Mouse (Mus musculus) kidney, postnatal 0 days (tissue): Measurements from ENCODE around the gene Relch. TPM values are rescaled to one million over a fixed set of nuclear protein-coding genes. Genes with fewer than 3 reads are reported as not detected.

Source experiments
- ATAC-seq: fragments of 200-750 bp; cut with Nextera tagmentation; replicated peaks from 2 replicates; pipeline ENCODE4 v1.8.0; 2017; ENCODE audit warnings: low read depth, moderate number of reproducible peaks, moderate TSS enrichment, moderate library complexity; ENCODE audit not compliant: low FRiP score
- DNase-seq: peaks from one replicate; pipeline ENCODE4 v3.0.0-alpha.2; 2016; ENCODE audit warnings: low spot score
- H3K27ac ChIP-seq: fragments of 300-500 bp; sonication (generic); 2 replicates; pipeline ENCODE4 v1.5.1; 2014; ENCODE audit warnings: mild to moderate bottlenecking
- H3K27me3 ChIP-seq: fragments of 300-500 bp; sonication (generic); 2 replicates; pipeline ENCODE4 v1.6.1; 2014; ENCODE audit warnings: low read length, mixed read lengths; ENCODE audit not compliant: insufficient read depth
- H3K36me3 ChIP-seq: fragments of 300-500 bp; sonication (generic); 2 replicates; pipeline ENCODE4 v1.6.1; 2014; ENCODE audit warnings: low read length, mixed read lengths; ENCODE audit not compliant: insufficient read depth
- H3K4me1 ChIP-seq: fragments of 300-500 bp; sonication (generic); replicated peaks from 2 replicates; pipeline ENCODE4 v1.6.1; 2014; ENCODE audit warnings: antibody characterized with exemption, low read length, mixed read lengths; ENCODE audit not compliant: insufficient read depth
- H3K4me2 ChIP-seq: fragments of 300-500 bp; sonication (generic); 2 replicates; pipeline ENCODE4 v1.6.1; 2014; ENCODE audit warnings: mild to moderate bottlenecking, low read length, moderate library complexity, mixed read lengths
- H3K4me3 ChIP-seq: fragments of 300-500 bp; sonication (generic); replicated peaks from 2 replicates; pipeline ENCODE4 v1.5.1; 2014; ENCODE audit warnings: low read depth, low read length
- H3K9ac ChIP-seq: fragments of 300-500 bp; sonication (generic); 2 replicates; pipeline ENCODE4 v1.6.1; 2014; ENCODE audit warnings: low read depth, low read length
- H3K9me3 ChIP-seq: fragments of 300-500 bp; sonication (generic); replicated peaks from 2 replicates; pipeline ENCODE4 v1.6.1; 2016; ENCODE audit warnings: low read length, inconsistent platforms, mixed read lengths
- CTCF ChIP-seq: IDR thresholded peaks from 2 replicates; pipeline ENCODE4 v1.5.1; 2016; ENCODE audit warnings: antibody characterized with exemption, low read depth, mild to moderate bottlenecking, moderate library complexity
- WGBS: fragments of 180-500 bp; shearing (Covaris S2); extraction: QIAGEN DNeasy Blood & Tissue Kit; methylation state at CpG from one replicate; pipeline ENCODE4 v1.1.7; 2014; 5-methylcytosine and 5-hydroxymethylcytosine counted together
- polyA plus RNA-seq: library from polyadenylated mRNA; unstranded; fragments of >200 nt; fragmentation: Nextera tagmentation; extraction: Ambion mirVana; gene quantifications from 2 replicates; pipeline ENCODE4 v1.2.1, GENCODE M21; 2015

The Relch gene
- polyA plus RNA-seq, 1 experiment from 2014 or later, result 21.8 TPM

DNA sequence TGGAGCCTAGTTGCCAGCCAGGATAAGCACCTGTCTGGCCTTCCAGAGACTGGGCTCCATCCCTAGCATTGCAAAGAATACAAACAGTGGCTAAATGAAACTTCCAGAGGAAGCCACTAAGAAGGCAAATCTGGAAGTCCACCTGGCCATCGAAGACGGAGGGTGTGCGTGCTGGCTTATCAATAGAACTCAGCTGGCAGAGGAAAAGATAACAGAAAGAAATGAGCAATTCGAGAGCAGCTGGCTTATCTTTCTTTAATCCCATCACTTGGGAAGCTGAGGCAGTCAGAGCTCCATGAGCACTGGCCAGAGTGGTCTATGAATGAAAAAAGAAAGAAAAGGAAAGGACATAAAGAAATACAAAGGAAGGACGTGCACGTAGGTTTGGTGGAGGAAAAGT lies 136.9 kb downstream of the Relch start:
- Histone ChIP-seq H3K36me3 (no peaks in the 10 kb centered on the region), H3K27me3 (no peaks in the 10 kb centered on the region), H3K9ac (no peak overlapping the region), H3K4me1 (no peaks in the 10 kb centered on the region), H3K4me3 (no peak overlapping the region), H3K4me2 (no peak overlapping the region), H3K9me3 (no peaks in the 10 kb centered on the region), H3K27ac (no peak overlapping the region)
- no peak for DNase-seq
- no peak for ATAC-seq
- 91% methylated on average over 6 of the region's 6 CpGs for WGBS
- TF ChIP-seq CTCF, result no peak

DNA sequence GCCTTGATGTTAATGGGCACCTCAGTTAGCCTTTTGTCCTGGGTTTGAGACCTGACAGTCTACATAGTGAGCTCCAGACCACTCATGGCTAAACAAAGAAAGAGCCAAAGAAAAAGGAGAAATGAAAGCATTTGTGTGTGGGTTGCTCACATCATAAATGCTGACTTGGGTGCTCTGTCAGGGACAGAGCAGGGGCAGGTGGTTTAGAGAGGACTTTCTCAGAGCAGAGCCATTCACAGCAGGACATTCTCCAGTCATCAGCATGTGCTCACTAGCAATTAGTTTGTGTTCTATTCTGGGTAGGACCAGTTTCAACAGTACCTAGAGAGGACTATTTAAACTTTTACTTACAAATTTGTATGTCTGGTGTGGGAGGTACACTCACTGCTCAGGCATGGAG lies 137.6 kb downstream of the Relch start:
- DNase-seq, result no peak
- Histone ChIP-seq H3K9ac (no peak overlapping the region), H3K4me2 (no peak overlapping the region), H3K27me3 (no peaks in the 10 kb centered on the region), H3K36me3 (no peaks in the 10 kb centered on the region), H3K4me1 (no peaks in the 10 kb centered on the region), H3K4me3 (no peak overlapping the region), H3K27ac (no peak overlapping the region), H3K9me3 (no peaks in the 10 kb centered on the region)
- no peak for ATAC-seq
- no peak for TF ChIP-seq CTCF

DNA sequence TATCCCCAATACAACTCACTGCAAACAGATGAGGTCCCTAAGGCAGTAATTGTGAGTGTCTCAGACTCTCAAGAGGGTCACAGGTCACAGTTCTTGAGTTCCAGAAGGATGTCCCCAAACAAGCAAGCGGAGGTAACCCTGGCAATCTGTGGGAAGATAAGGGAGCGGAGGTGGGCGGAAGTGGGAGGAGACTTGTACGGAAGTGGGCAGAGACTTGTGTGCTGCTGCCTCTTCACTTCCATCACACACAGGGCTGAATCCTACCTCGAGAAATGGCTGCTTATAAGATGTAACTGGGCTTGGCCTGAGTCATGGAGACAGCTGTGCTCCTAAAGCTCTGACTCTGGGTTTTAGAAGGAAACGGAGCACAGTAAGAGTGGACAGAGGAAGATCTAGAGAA lies 139.3 kb downstream of the Relch start:
- no peak for ATAC-seq
- Histone ChIP-seq H3K4me3 (no peak overlapping the region), H3K27me3 (no peaks in the 10 kb centered on the region), H3K9me3 (no peaks in the 10 kb centered on the region), H3K27ac (no peak overlapping the region), H3K9ac (no peak overlapping the region), H3K36me3 (no peaks in the 10 kb centered on the region), H3K4me2 (no peak overlapping the region), H3K4me1 (no peaks in the 10 kb centered on the region)
- no peak for TF ChIP-seq CTCF
- no peak for DNase-seq
- 64% methylated on average over 6 of the region's 6 CpGs for WGBS

DNA sequence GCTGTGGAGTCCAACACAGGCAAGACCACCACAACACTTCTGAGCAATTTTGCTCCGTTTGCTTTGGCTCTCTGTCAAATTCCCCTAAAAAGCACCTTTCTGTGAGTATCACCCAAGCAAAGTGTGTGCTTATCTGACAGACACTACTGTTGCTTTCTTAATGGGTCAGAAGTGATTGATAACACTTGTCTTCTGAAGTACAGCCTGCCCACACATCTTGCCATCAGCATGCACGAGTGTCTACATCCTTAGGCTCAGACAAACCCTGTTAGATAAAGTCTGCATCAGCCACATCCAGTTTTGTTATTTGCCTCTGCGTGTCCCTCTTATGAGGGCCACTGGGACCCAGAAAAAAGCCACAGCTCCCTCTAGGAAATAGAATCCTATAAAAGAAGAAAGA lies 140.6 kb downstream of the Relch start:
- Histone ChIP-seq H3K4me1 (no peaks in the 10 kb centered on the region), H3K27me3 (no peaks in the 10 kb centered on the region), H3K36me3 (no peaks in the 10 kb centered on the region), H3K9me3 (no peaks in the 10 kb centered on the region), H3K27ac (no peak overlapping the region), H3K9ac (no peak overlapping the region), H3K4me3 (no peak overlapping the region), H3K4me2 (no peak overlapping the region)
- ATAC-seq (no peak), DNase-seq (no peak)
- WGBS, result 65% methylated on average over 3 of the region's 3 CpGs
- TF ChIP-seq CTCF, result no peak

Other genes with a start within 250 kb of the Relch start
- 8.4 and 9.6 TPM in 2 replicates for gene Pign, start 184 bp upstream of the Relch start, polyA plus RNA-seq
- 2.4 and 2.7 TPM in 2 replicates for gene Tnfrsf11a, start 116.9 kb downstream of the Relch start, polyA plus RNA-seq